Mouse (Mus musculus) gonadal fat pad, adult 2 months (tissue): ENCODE measurements around the gene Rab11b. TPM values are rescaled to one million over a fixed set of nuclear protein-coding genes. Genes with fewer than 3 reads are reported as not detected.

Experiments
- DNase-seq: peaks from one replicate; pipeline ENCODE4 v3.0.0-alpha.2; 2012; ENCODE audit warnings: low read depth
- polyA plus RNA-seq: library from polyadenylated mRNA; depleted of rRNA; stranded (reverse); fragments of >200 nt; gene quantifications from 2 replicates; pipeline ENCODE4 v1.2.3, GENCODE M21; 2012; rRNA removed

Rab11b gene
- polyA plus RNA-seq, 1 experiment, result 288 TPM

- no peak for DNase-seq
Measured at GRCm38 (mm10) chr17:33717246-33717645, 43.1 kb downstream of the Rab11b start.

GRCm38 (mm10) chr17:33714779-33715178 is 45.6 kb downstream of the Rab11b start:
- DNase-seq, result no peak

DNA sequence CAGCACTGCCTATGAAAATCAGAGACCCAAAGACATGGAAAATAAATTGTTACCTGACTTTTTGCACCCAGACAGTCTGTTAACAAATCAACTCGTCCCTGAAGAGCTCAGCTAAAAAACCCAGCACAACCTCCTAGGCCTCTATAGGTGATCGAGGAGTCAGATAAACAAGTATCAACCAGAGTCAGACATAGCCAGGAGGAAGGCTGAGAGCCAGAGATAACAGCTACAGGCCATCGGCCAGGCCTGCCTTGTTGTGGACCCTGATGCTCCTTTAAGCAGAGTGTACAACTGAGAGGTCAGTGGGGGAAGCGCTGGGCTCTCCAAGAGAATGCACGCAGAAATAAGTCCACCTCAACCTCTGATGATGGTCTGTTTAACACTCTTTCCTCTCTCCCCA is 47.1 kb downstream of the Rab11b start:
- DNase-seq, result no peak

DNA sequence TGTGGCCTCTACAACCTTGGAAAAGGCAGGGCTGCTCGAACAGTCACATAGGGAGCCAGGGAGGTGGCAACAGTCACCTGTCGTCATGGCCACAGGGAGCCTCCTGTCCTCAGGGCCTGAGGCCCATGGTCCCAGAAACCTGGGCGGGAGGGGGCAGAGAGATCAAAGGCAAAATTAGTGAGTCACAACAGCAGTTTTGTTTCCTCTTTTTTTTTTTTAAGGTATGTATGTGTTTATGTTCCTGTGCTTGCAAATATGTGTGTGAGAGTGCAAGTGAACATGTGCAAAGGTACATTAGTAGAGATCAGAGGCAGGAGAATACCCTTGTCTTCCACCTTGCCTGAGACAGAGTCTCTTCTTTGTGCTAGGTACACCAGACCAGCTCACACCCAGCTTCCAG is 50.5 kb downstream of the Rab11b start:
- no peak for DNase-seq

DNA sequence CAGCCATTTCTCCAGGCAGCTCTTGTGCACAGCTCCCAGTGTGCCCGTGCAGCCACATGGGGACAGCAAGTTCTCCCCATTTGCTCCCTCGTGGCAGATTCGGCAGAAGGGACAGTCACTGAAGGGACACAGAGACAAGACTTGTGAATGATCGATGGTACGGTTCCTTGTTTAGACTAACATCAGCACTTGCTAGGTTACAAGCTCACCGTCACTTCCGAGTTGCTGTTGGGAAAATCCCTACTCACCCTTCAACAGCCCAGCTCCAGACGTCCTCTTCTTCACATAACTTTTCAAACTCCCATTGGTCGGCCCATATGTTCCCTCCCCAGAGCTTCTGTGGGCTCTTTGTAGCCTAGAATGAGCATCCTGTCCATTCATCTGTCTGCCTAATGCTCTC is 57.2 kb downstream of the Rab11b start:
- DNase-seq, result no peak

- DNase-seq, result no peak
Measured at GRCm38 (mm10) chr17:33702178-33702577, 58.2 kb downstream of the Rab11b start.

DNA sequence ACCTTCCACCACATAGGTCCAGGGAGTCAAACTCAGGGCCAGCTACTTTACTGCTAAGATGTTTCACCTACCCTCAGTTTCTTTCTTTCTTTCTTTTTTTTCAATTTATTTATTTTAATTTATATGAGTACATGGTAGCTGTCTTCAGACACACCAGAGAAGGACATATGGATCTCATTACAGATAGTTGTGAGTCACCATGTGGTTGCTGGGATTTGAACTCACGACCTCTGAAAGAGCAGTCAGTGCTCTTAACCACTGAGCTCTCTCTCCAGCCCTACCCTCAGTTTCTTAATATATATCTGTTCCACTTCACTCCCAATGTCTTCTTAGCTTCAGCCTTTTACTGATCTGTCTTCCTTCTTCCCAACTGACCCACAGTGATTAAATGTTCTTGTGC is 64.9 kb downstream of the Rab11b start:
- DNase-seq, result no peak

Other genes with a start within 250 kb of the Rab11b start
- gene Adamts10, start 236.3 kb downstream of the Rab11b start, polyA plus RNA-seq, result 60.2 and 69.4 TPM in 2 replicates
- 6.2 TPM in 2 replicates for gene Myo1f, start 204.8 kb downstream of the Rab11b start, polyA plus RNA-seq
- 57.6 and 65.0 TPM in 2 replicates for gene Zfp414, start 131.4 kb downstream of the Rab11b start, polyA plus RNA-seq
- 0.60 and 0.97 TPM in 2 replicates for gene Pram1, start 122.5 kb downstream of the Rab11b start, polyA plus RNA-seq
- 57.0 and 61.5 TPM in 2 replicates for gene Hnrnpm, start 73.7 kb downstream of the Rab11b start, polyA plus RNA-seq
- 93.7 and 135 TPM in 2 replicates for gene March2, start 41.9 kb downstream of the Rab11b start, polyA plus RNA-seq
- gene Angptl4, start 21.3 kb upstream of the Rab11b start, polyA plus RNA-seq, result 171 and 402 TPM in 2 replicates
- 106 and 146 TPM in 2 replicates for gene Kank3, start 50.0 kb upstream of the Rab11b start, polyA plus RNA-seq
- gene Rps28, start 64.0 kb upstream of the Rab11b start, polyA plus RNA-seq, result 823 and 990 TPM in 2 replicates
- 564 and 606 TPM in 2 replicates for gene Ndufa7, start 64.0 kb upstream of the Rab11b start, polyA plus RNA-seq
- 107 and 143 TPM in 2 replicates for gene Cd320, start 82.6 kb upstream of the Rab11b start, polyA plus RNA-seq
- not detected in 2 replicates for gene Gm7029, start 113.3 kb upstream of the Rab11b start, polyA plus RNA-seq
- gene Kifc1, start 130.1 kb upstream of the Rab11b start, polyA plus RNA-seq, result 2.4 TPM in 2 replicates
- not detected in 2 replicates for gene Platr17, start 144.6 kb upstream of the Rab11b start, polyA plus RNA-seq
- 36.7 and 45.8 TPM in 2 replicates for gene Daxx, start 148.9 kb upstream of the Rab11b start, polyA plus RNA-seq
- gene Tapbp, start 155.4 kb upstream of the Rab11b start, polyA plus RNA-seq, result 148 and 171 TPM in 2 replicates
- 46.7 and 60.7 TPM in 2 replicates for gene Zbtb22, start 155.4 kb upstream of the Rab11b start, polyA plus RNA-seq
- 117 and 144 TPM in 2 replicates for gene Rgl2, start 169.0 kb upstream of the Rab11b start, polyA plus RNA-seq
- gene Pfdn6, start 179.8 kb upstream of the Rab11b start, polyA plus RNA-seq, result 24.1 and 37.0 TPM in 2 replicates
- gene Wdr46, start 180.1 kb upstream of the Rab11b start, polyA plus RNA-seq, result 14.9 and 18.1 TPM in 2 replicates
- gene B3galt4, start 191.0 kb upstream of the Rab11b start, polyA plus RNA-seq, result 8.1 and 8.7 TPM in 2 replicates
- 54.5 and 62.2 TPM in 2 replicates for gene Vps52, start 195.3 kb upstream of the Rab11b start, polyA plus RNA-seq
- 683 and 816 TPM in 2 replicates for gene Rps18, start 195.5 kb upstream of the Rab11b start, polyA plus RNA-seq
- gene H2-K1, start 239.8 kb upstream of the Rab11b start, polyA plus RNA-seq, result 2,228 and 2,761 TPM in 2 replicates